Comparison of ENCODE assay signal across 7 mouse cellular contexts in the genomic region with DNA sequence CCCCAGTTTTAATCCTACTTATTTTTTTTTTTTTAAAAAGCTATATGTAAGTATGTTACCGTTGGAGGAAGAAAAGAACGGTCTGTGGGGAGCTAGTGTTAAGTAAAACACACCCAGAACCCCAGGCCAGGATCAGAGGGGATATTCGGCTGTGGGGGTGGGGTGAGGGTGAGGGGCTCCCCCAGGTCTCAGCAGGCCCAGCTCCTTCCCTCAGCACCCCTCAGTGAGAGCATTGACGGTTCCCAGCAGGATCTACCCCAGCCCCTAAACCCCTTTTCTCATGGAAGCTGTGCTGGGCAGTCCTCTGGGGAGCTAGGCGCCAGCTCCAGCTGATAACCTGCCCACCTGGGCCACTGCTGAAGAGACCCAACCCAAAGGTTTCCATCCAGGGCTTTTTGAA. TPM values are rescaled to one million over a fixed set of nuclear protein-coding genes. Genes with fewer than 3 reads are reported as not detected.
DNase-seq lines count a peak whose midpoint lies in the region; ATAC-seq lines count a peak whose summit lies in the region.

No protein-coding gene starts in this region.

- H3K4me2 ChIP-seq in intestine, embryonic 16.5 days (ENCODE audit: low read depth, low read length), result no peak overlapping the region
- no peak overlapping the region for H3K4me2 ChIP-seq in intestine, embryonic 15.5 days (replicated peaks)
- no peak overlapping the region for H3K4me2 ChIP-seq in midbrain, embryonic 12.5 days (replicated peaks)
- no peak overlapping the region for H3K4me2 ChIP-seq in midbrain, embryonic 16.5 days (ENCODE audit: low read length)
- H3K4me2 ChIP-seq in stomach, embryonic 15.5 days, result no peak overlapping the region

- 0 out of 2 replicates have a peak overlapping the region, but pooled peaks have one; percentile 16 for H3K27ac ChIP-seq in intestine, embryonic 16.5 days (ENCODE audit: low read length)
- no peak overlapping the region; the same call in 1 of the 2 replicates for H3K27ac ChIP-seq in intestine, embryonic 15.5 days
- H3K27ac ChIP-seq in midbrain, embryonic 12.5 days (replicated peaks), result no peak overlapping the region
- no peak overlapping the region for H3K27ac ChIP-seq in midbrain, embryonic 16.5 days (ENCODE audit: low read length)
- peak overlapping the region; percentile 61 for H3K27ac ChIP-seq in limb, embryonic 10.5 days
- peak overlapping the region; percentile 84; the same call in 1 of the 2 replicates for H3K27ac ChIP-seq in stomach, embryonic 15.5 days

- 63% methylated on average over 5 of the region's 5 CpGs for WGBS in intestine, embryonic 16.5 days
- 64% methylated on average over 5 of the region's 5 CpGs for WGBS in intestine, embryonic 15.5 days
- 31% methylated on average over 5 of the region's 5 CpGs for WGBS in midbrain, embryonic 12.5 days
- WGBS in midbrain, embryonic 16.5 days, result 24% methylated on average over 5 of the region's 5 CpGs
- 50% methylated on average over 5 of the region's 5 CpGs for WGBS in limb, embryonic 10.5 days
- 61% methylated on average over 5 of the region's 5 CpGs for WGBS in stomach, embryonic 15.5 days

- no peak for DNase-seq in limb, embryonic 10.5 days (ENCODE audit: low spot score)
- DNase-seq in cerebellum, adult 11-12 months, result no peak

- no peaks in the 10 kb centered on the region for H3K27me3 ChIP-seq in intestine, embryonic 16.5 days (replicated peaks; ENCODE audit: control insufficient read depth, insufficient read depth, low read length)
- no peaks in the 10 kb centered on the region for H3K27me3 ChIP-seq in intestine, embryonic 15.5 days (replicated peaks)
- H3K27me3 ChIP-seq in midbrain, embryonic 12.5 days, result peaks cover 41% of the 10 kb centered on the region
- H3K27me3 ChIP-seq in midbrain, embryonic 16.5 days (ENCODE audit: control insufficient read depth, insufficient read depth, low read depth, low read length), result no peaks in the 10 kb centered on the region
- peaks cover 34% of the 10 kb centered on the region for H3K27me3 ChIP-seq in limb, embryonic 10.5 days (ENCODE audit: low read depth, poor library complexity, severe bottlenecking)
- no peaks in the 10 kb centered on the region for H3K27me3 ChIP-seq in stomach, embryonic 15.5 days (replicated peaks)

- H3K9ac ChIP-seq in intestine, embryonic 16.5 days (ENCODE audit: low read depth, low read length), result no peak overlapping the region
- H3K9ac ChIP-seq in intestine, embryonic 15.5 days, result no peak overlapping the region
- 0 out of 2 replicates have a peak overlapping the region, but pooled peaks have one; percentile 5 for H3K9ac ChIP-seq in midbrain, embryonic 12.5 days (replicated peaks)
- no peak overlapping the region for H3K9ac ChIP-seq in midbrain, embryonic 16.5 days (ENCODE audit: low read depth, low read length)
- H3K9ac ChIP-seq in stomach, embryonic 15.5 days, result no peak overlapping the region

- H3K9me3 ChIP-seq in intestine, embryonic 16.5 days (ENCODE audit: control insufficient read depth, low read length), result no peaks in the 10 kb centered on the region
- no peaks in the 10 kb centered on the region for H3K9me3 ChIP-seq in intestine, embryonic 15.5 days
- H3K9me3 ChIP-seq in midbrain, embryonic 12.5 days, result no peaks in the 10 kb centered on the region
- no peaks in the 10 kb centered on the region for H3K9me3 ChIP-seq in midbrain, embryonic 16.5 days (replicated peaks; ENCODE audit: control insufficient read depth, low read length, poor library complexity, severe bottlenecking)
- no peaks in the 10 kb centered on the region for H3K9me3 ChIP-seq in limb, embryonic 10.5 days (replicated peaks)
- no peaks in the 10 kb centered on the region for H3K9me3 ChIP-seq in stomach, embryonic 15.5 days

- ATAC-seq in intestine, embryonic 16.5 days, result no peak
- ATAC-seq in intestine, embryonic 15.5 days, result no peak
- no peak for ATAC-seq in midbrain, embryonic 12.5 days (ENCODE audit: low FRiP score, low read depth)
- no peak for ATAC-seq in midbrain, embryonic 16.5 days
- ATAC-seq in stomach, embryonic 15.5 days (ENCODE audit: insufficient read depth, low FRiP score, low read depth), result no peak

- no peaks in the 10 kb centered on the region for H3K36me3 ChIP-seq in intestine, embryonic 16.5 days (ENCODE audit: control insufficient read depth, insufficient read depth, low read length)
- H3K36me3 ChIP-seq in intestine, embryonic 15.5 days, result no peaks in the 10 kb centered on the region
- no peaks in the 10 kb centered on the region for H3K36me3 ChIP-seq in midbrain, embryonic 12.5 days
- no peaks in the 10 kb centered on the region for H3K36me3 ChIP-seq in midbrain, embryonic 16.5 days (ENCODE audit: control insufficient read depth, insufficient read depth, low read length)
- H3K36me3 ChIP-seq in limb, embryonic 10.5 days, result no peaks in the 10 kb centered on the region
- H3K36me3 ChIP-seq in stomach, embryonic 15.5 days, result no peaks in the 10 kb centered on the region

- H3K4me3 ChIP-seq in intestine, embryonic 16.5 days (ENCODE audit: low read length), result no peak overlapping the region
- no peak overlapping the region for H3K4me3 ChIP-seq in intestine, embryonic 15.5 days (replicated peaks)
- no peak overlapping the region for H3K4me3 ChIP-seq in midbrain, embryonic 12.5 days
- H3K4me3 ChIP-seq in midbrain, embryonic 16.5 days (ENCODE audit: low read depth, low read length), result no peak overlapping the region
- H3K4me3 ChIP-seq in limb, embryonic 10.5 days, result no peak overlapping the region
- no peak overlapping the region for H3K4me3 ChIP-seq in stomach, embryonic 15.5 days (replicated peaks)

- peaks cover 60% of the 10 kb centered on the region for H3K4me1 ChIP-seq in intestine, embryonic 16.5 days (ENCODE audit: control insufficient read depth, insufficient read depth, low read length)
- peaks cover 56% of the 10 kb centered on the region for H3K4me1 ChIP-seq in intestine, embryonic 15.5 days (replicated peaks)
- peaks cover 35% of the 10 kb centered on the region for H3K4me1 ChIP-seq in midbrain, embryonic 12.5 days
- no peaks in the 10 kb centered on the region; the same call in 1 of the 2 replicates for H3K4me1 ChIP-seq in midbrain, embryonic 16.5 days (ENCODE audit: control insufficient read depth, insufficient read depth, low read length)
- peaks cover 74% of the 10 kb centered on the region for H3K4me1 ChIP-seq in limb, embryonic 10.5 days
- peaks cover 55% of the 10 kb centered on the region for H3K4me1 ChIP-seq in stomach, embryonic 15.5 days

RNA-seq across cellular contexts. Expression of a gene that starts 38.2 kb away (rescaled TPM):
- 14.4 and 16.2 TPM in 2 replicates for polyA plus RNA-seq in intestine, embryonic 16.5 days (2015; fragmentation: Nextera tagmentation; extraction: Ambion mirVana)
- polyA plus RNA-seq in intestine, embryonic 15.5 days (2015; fragmentation: Nextera tagmentation; extraction: Ambion mirVana), result 23.2 and 29.7 TPM in 2 replicates
- polyA plus RNA-seq in midbrain, embryonic 12.5 days (2016; fragmentation: Nextera tagmentation; extraction: Ambion mirVana), result 11.4 and 13.6 TPM in 2 replicates
- polyA plus RNA-seq in midbrain, embryonic 16.5 days (2015; fragmentation: Nextera tagmentation; extraction: Ambion mirVana), result 3.1 and 3.6 TPM in 2 replicates
- polyA plus RNA-seq in limb, embryonic 10.5 days (2016; fragmentation: Nextera tagmentation; extraction: Ambion mirVana), result 13.4 and 14.2 TPM in 2 replicates
- 24.6 and 25.7 TPM in 2 replicates for polyA plus RNA-seq in stomach, embryonic 15.5 days (2015; fragmentation: Nextera tagmentation; extraction: Ambion mirVana)

Comparison
In these comparisons a context has a peak if more than half of its experiments do, and no peak if none do; other contexts are left out.
1. H3K27ac ChIP-seq: peak in intestine, embryonic 16.5 days (single experiment), limb, embryonic 10.5 days (single experiment) and stomach, embryonic 15.5 days (single experiment); none in intestine, embryonic 15.5 days (single experiment), midbrain, embryonic 12.5 days (single experiment) and midbrain, embryonic 16.5 days (single experiment).